Mouse (Mus musculus): ENCODE results near the gene Cxadr. TPM values are rescaled to one million over a fixed set of nuclear protein-coding genes. Genes with fewer than 3 reads are reported as not detected.

The Cxadr gene
- polyA plus RNA-seq, 2 experiments, result 7.7 to 11.7 TPM

DNA sequence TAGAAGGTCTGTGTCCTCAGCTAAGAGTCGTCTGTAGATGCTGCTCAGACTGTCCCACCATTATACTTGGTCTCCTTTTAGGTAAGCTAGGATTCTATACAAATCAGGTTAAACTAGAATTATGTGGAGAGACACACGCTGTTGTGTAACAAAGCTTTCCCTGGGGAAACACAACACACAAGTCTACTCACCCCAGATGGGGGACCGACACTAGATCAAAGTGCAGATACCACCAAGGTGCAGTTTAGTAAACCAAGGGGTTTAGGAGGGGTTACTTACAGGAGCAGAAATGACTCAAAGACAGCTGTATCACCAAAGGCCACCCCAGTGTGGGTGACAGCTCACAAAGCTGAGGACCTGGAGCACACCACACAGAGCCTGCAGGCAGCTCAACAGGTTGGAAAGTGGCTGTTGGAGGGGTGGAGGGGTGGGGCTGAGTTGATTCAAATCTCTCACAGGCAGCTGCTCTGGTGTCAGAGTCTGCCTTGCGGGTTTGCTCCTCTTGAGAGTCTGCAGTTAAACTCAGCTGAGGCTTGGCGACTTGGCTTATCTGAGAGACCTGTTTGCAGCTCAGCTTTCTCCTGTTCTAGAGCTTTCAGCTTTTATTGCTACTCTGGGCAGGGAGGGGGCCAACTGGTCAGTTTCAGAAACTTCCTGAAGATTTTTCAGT lies 6.5 kb upstream of the Cxadr start:
- H3K9me3 ChIP-seq (ENCODE audit: control insufficient read depth, low read length), result no peaks in the 10 kb centered on the region
- DNase-seq (ENCODE audit: low read depth in 3 of 3, low spot score in 3 of 3) (no peak), ATAC-seq (ENCODE audit: insufficient read depth) (peak; percentile 86)
- H3K27ac ChIP-seq, result no peak overlapping the region
- WGBS (ENCODE audit: insufficient replicate concordance), result 30% methylated on average over 5 of the region's 5 CpGs
- no peak overlapping the region for H3K4me3 ChIP-seq (ENCODE audit: insufficient read depth in 1 of 2, low read depth in 2 of 2, low read length in 2 of 2)
- no peak overlapping the region for H3K4me2 ChIP-seq (ENCODE audit: low read depth)
- H3K4me1 ChIP-seq (replicated peaks; ENCODE audit: control insufficient read depth in 2 of 2, insufficient read depth in 2 of 2, low read length in 1 of 2), result peaks cover 0 to 3% of the 10 kb centered on the region in 2 experiments; a peak in 2 of 4 replicates
- no peaks in the 10 kb centered on the region for H3K36me3 ChIP-seq (replicated peaks; ENCODE audit: control insufficient read depth, insufficient read depth, low read depth)
- TF ChIP-seq EP300 (IDR thresholded peaks at IDR 0.05; ENCODE audit: low read depth), result no peak
- TF ChIP-seq CTCF (IDR thresholded peaks at IDR 0.05; ENCODE audit: low read depth), result no peak
- H3K27me3 ChIP-seq (ENCODE audit: control insufficient read depth, insufficient read depth, low read length), result no peaks in the 10 kb centered on the region
- H3K9ac ChIP-seq (replicated peaks), result no peak overlapping the region

DNA sequence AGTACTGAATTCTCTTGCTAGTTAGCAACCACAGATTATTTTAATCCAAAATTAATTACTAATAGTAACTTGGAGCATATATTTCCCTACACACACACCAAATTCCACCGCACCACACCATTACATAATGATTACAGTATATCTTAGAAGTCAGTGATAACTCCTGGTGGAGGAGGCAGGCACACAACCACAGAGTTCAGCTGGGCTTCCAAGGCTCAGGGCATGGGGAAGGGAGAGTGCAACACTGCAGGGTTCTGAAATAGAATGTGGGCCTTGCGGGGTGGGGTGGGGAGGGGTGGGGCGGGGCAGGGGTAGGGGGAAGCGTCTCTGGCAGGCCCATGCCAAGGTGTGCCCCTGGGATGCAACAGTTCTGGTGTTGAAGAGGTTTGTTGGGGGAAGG lies 5.7 kb upstream of the Cxadr start:
- 33% methylated on average over 4 of the region's 4 CpGs for WGBS (ENCODE audit: insufficient replicate concordance)
- Histone ChIP-seq H3K9me3 (ENCODE audit: control insufficient read depth, low read length) (no peaks in the 10 kb centered on the region), H3K27me3 (ENCODE audit: control insufficient read depth, insufficient read depth, low read length) (no peaks in the 10 kb centered on the region; the same call in 1 of the 2 replicates), H3K4me2 (ENCODE audit: low read depth) (no peak overlapping the region), H3K27ac (no peak overlapping the region), H3K4me1 (replicated peaks; ENCODE audit: control insufficient read depth in 2 of 2, insufficient read depth in 2 of 2, low read length in 1 of 2) (peaks cover 0 to 3% of the 10 kb centered on the region in 2 experiments; a peak in 2 of 4 replicates), H3K9ac (replicated peaks) (no peak overlapping the region), H3K36me3 (replicated peaks; ENCODE audit: control insufficient read depth, insufficient read depth, low read depth) (no peaks in the 10 kb centered on the region), H3K4me3 (ENCODE audit: insufficient read depth in 1 of 2, low read depth in 2 of 2, low read length in 2 of 2) (no peak overlapping the region)
- 0 out of 2 replicates have a peak, but pooled peaks have one; percentile 20 for ATAC-seq (ENCODE audit: insufficient read depth)
- DNase-seq (ENCODE audit: low read depth in 3 of 3, low spot score in 3 of 3), result no peak
- TF ChIP-seq EP300 (IDR thresholded peaks at IDR 0.05; ENCODE audit: low read depth), result no peak
- TF ChIP-seq CTCF (IDR thresholded peaks at IDR 0.05; ENCODE audit: low read depth), result no peak

DNA sequence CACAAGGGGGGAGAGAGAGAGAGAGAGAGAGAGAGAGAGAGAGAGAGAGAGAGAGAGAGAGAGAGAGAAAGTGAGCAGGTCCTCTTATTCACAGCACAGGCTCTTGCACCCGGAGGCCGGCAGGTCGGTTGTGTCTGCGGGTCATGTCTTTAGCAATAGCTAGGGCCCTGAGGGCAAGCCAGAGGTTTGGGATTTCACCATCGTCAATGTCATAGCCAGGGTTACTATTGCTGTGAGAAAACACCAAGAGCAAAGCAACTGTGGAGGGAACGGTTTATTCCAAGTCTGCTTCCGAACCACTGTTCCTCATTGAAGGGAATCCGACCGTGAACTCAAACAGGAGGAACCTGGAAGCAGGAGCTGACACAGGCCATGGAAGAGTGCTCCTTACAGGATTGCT lies 5.2 kb upstream of the Cxadr start:
- Histone ChIP-seq H3K9me3 (ENCODE audit: control insufficient read depth, low read length) (no peaks in the 10 kb centered on the region), H3K27me3 (ENCODE audit: control insufficient read depth, insufficient read depth, low read length) (peaks cover 3% of the 10 kb centered on the region), H3K4me2 (ENCODE audit: low read depth) (no peak overlapping the region), H3K9ac (replicated peaks) (no peak overlapping the region), H3K36me3 (replicated peaks; ENCODE audit: control insufficient read depth, insufficient read depth, low read depth) (no peaks in the 10 kb centered on the region), H3K4me1 (replicated peaks; ENCODE audit: control insufficient read depth in 2 of 2, insufficient read depth in 2 of 2, low read length in 1 of 2) (peaks cover 0 to 3% of the 10 kb centered on the region in 2 experiments; a peak in 2 of 4 replicates), H3K4me3 (ENCODE audit: insufficient read depth in 1 of 2, low read depth in 2 of 2, low read length in 2 of 2) (no peak overlapping the region), H3K27ac (no peak overlapping the region)
- ATAC-seq (ENCODE audit: insufficient read depth), result no peak
- 55% methylated on average over 9 of the region's 9 CpGs for WGBS (ENCODE audit: insufficient replicate concordance)
- no peak for DNase-seq (ENCODE audit: low read depth in 3 of 3, low spot score in 3 of 3)
- TF ChIP-seq EP300 (IDR thresholded peaks at IDR 0.05; ENCODE audit: low read depth) (no peak), CTCF (IDR thresholded peaks at IDR 0.05; ENCODE audit: low read depth) (no peak)

- TF ChIP-seq CTCF (IDR thresholded peaks at IDR 0.05; ENCODE audit: low read depth) (no peak), EP300 (IDR thresholded peaks at IDR 0.05; ENCODE audit: low read depth) (no peak)
- Histone ChIP-seq H3K4me3 (ENCODE audit: insufficient read depth in 1 of 2, low read depth in 2 of 2, low read length in 2 of 2) (peak overlapping the region; percentile 59 to 70), H3K36me3 (replicated peaks; ENCODE audit: control insufficient read depth, insufficient read depth, low read depth) (no peaks in the 10 kb centered on the region), H3K4me1 (replicated peaks; ENCODE audit: control insufficient read depth in 2 of 2, insufficient read depth in 2 of 2, low read length in 1 of 2) (peaks cover 0 to 7% of the 10 kb centered on the region in 2 experiments; a peak in 2 of 4 replicates), H3K27me3 (ENCODE audit: control insufficient read depth, insufficient read depth, low read length) (peaks cover 33% of the 10 kb centered on the region), H3K4me2 (ENCODE audit: low read depth) (peak overlapping the region; percentile 65), H3K9ac (replicated peaks) (peak overlapping the region; percentile 53), H3K9me3 (ENCODE audit: control insufficient read depth, low read length) (no peaks in the 10 kb centered on the region), H3K27ac (no peak overlapping the region)
- DNase-seq (ENCODE audit: low read depth in 3 of 3, low spot score in 3 of 3) (no peak), ATAC-seq (ENCODE audit: insufficient read depth) (peak; percentile 31)
- under 1% methylated on average over 64 of the region's 65 CpGs for WGBS (ENCODE audit: insufficient replicate concordance)
Measured at GRCm38 (mm10) chr16:78301831-78302677, 765 bp downstream of the Cxadr start.

DNA sequence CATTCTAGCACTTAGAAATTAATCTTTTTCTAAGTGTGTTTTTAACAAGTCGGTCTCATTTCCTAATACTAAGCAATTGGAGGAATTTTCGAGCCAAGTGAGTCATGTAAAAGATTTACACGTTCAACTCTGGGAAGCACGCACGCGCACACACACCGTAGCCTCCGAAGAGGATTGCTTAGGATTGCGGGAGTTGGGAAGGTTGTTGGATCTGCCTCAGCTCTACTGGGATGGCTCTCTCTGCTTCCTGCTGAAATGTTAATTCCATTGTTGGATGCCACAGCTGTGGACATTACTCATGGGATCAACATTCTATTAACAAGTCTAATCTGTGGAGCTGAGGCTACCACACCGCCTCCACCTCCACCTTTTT lies 1.4 kb downstream of the Cxadr start:
- peak overlapping the region; percentile 65 for H3K4me2 ChIP-seq (ENCODE audit: low read depth)
- H3K36me3 ChIP-seq (replicated peaks; ENCODE audit: control insufficient read depth, insufficient read depth, low read depth), result no peaks in the 10 kb centered on the region
- DNase-seq (ENCODE audit: low read depth in 3 of 3, low spot score in 3 of 3) (no peak), ATAC-seq (ENCODE audit: insufficient read depth) (no peak)
- H3K27ac ChIP-seq, result no peak overlapping the region
- no peak overlapping the region; the same call in 1 of the 2 replicates for H3K9ac ChIP-seq (replicated peaks)
- peaks cover 33% of the 10 kb centered on the region for H3K27me3 ChIP-seq (ENCODE audit: control insufficient read depth, insufficient read depth, low read length)
- TF ChIP-seq CTCF (IDR thresholded peaks at IDR 0.05; ENCODE audit: low read depth), result no peak
- no peak for TF ChIP-seq EP300 (IDR thresholded peaks at IDR 0.05; ENCODE audit: low read depth)
- H3K4me3 ChIP-seq (ENCODE audit: insufficient read depth in 1 of 2, low read depth in 2 of 2, low read length in 2 of 2), result peak overlapping the region; percentile 59 to 70
- no peaks in the 10 kb centered on the region for H3K9me3 ChIP-seq (ENCODE audit: control insufficient read depth, low read length)
- H3K4me1 ChIP-seq (replicated peaks; ENCODE audit: control insufficient read depth in 2 of 2, insufficient read depth in 2 of 2, low read length in 1 of 2), result peaks cover 0 to 7% of the 10 kb centered on the region in 2 experiments; a peak in 2 of 4 replicates
- WGBS (ENCODE audit: insufficient replicate concordance), result 10% methylated on average over 10 of the region's 10 CpGs
